Mouse (Mus musculus) brain, embryonic 14.5 days (tissue): Measurements from ENCODE around the gene Med27. TPM values are rescaled to one million over a fixed set of nuclear protein-coding genes. Genes with fewer than 3 reads are reported as not detected.

Source experiments
- DNase-seq: peaks from one replicate; pipeline ENCODE4 v3.0.0-alpha.2; 2011; ENCODE audit warnings: low read depth
- CTCF ChIP-seq: fragments of 200-500 bp; IDR thresholded peaks from 2 replicates; pipeline ENCODE4 v1.5.1; 2012; ENCODE audit warnings: inconsistent platforms, mild to moderate bottlenecking, moderate library complexity, borderline replicate concordance; ENCODE audit not compliant: insufficient read depth, insufficient read length; ENCODE audit errors: extremely low read depth
- POLR2A ChIP-seq: fragments of 200-500 bp; IDR thresholded peaks from 2 replicates; pipeline ENCODE4 v1.6.1; 2012; ENCODE audit warnings: mild to moderate bottlenecking, inconsistent platforms, borderline replicate concordance; ENCODE audit not compliant: poor library complexity, insufficient read depth, insufficient read length, severe bottlenecking; ENCODE audit errors: extremely low read depth
- polyA plus RNA-seq: library from polyadenylated mRNA; depleted of rRNA; stranded (reverse); fragments of >200 nt; gene quantifications from 2 replicates; pipeline ENCODE4 v1.2.3, GENCODE M21; 2012; rRNA removed

The Med27 gene
- polyA plus RNA-seq, 1 experiment: 64.9 TPM

GRCm38 (mm10) chr2:29565570-29566433 lies 219.2 kb downstream of the Med27 start:
- peak; percentile 60 for DNase-seq
- no peak for TF ChIP-seq POLR2A
- no peak for TF ChIP-seq CTCF

- DNase-seq: peak; percentile 39
- no peak for TF ChIP-seq POLR2A
- TF ChIP-seq CTCF: no peak
Observed at GRCm38 (mm10) chr2:29571921-29572700, 225.5 kb downstream of the Med27 start.

- no peak for DNase-seq
- TF ChIP-seq POLR2A: no peak
- TF ChIP-seq CTCF: no peak
Observed at GRCm38 (mm10) chr2:29572811-29573427, 226.3 kb downstream of the Med27 start.

- TF ChIP-seq POLR2A: no peak
- no peak for TF ChIP-seq CTCF
- DNase-seq: peak; percentile 66
Observed at GRCm38 (mm10) chr2:29573591-29573990, 227.0 kb downstream of the Med27 start.

GRCm38 (mm10) chr2:29574187-29574586 lies 227.6 kb downstream of the Med27 start:
- DNase-seq: peak; percentile 33
- TF ChIP-seq POLR2A: no peak
- TF ChIP-seq CTCF: no peak

Other genes with a start within 250 kb of the Med27 start
- gene Setx, start 222.6 kb upstream of the Med27 start, polyA plus RNA-seq: 15.0 and 20.3 TPM in 2 replicates
- 76.2 and 76.6 TPM in 2 replicates for gene Ntng2, start 93.8 kb upstream of the Med27 start, polyA plus RNA-seq